Mouse (Mus musculus): ENCODE data around the gene Olfr1270.
"Not testable (repeated sequence)": the region's sequence is repeated elsewhere in the genome, so short reads cannot be mapped to it uniquely, and the experiment has no call there.

Gene Olfr1270

DNA sequence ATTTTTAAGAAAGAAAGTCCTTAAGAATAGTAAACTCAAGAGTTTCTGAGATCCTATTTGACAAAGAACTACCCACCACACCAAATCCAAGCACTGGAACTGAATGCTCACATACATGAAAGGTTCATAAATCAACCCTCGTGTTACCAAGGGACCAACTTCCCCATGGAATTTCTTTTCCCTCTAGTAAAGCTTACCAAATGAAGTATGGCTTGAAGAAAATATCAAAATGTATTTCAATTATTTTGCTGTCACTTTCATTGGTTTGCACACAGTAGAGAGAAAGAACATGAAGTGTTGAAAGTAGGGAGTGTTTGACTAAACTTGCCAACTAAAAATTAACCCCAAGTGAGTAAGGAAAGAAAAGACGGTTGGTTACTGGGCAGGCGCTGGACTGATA is at the start of gene Olfr1270:
Olfr1270 (minus strand) TSS at position 101 of the 400 bp plus-strand sequence.
- in situ Hi-C loops (cut with MboI), result no loop called here

DNA sequence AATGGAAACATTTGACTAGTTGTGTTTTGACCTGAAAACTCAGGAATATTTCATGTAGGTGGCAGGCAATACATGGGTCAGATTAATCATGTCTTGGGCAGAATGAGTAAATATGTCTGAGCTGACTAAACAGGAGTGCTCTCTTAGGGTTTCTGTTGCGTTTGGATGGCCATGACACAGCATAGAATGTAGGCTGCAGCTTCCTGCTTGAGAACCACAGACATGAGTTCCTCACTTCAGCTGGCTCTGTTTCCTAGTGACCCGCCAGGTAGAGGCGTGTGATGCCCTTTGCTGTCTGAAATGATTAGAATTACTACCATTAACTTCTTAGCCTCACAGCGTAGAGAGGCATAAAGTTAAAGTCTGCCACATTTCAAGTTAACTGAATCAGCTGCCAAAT is 46.7 kb upstream of the Olfr1270 start:
- in situ Hi-C loops (cut with MboI), result not testable (repeated sequence)

DNA sequence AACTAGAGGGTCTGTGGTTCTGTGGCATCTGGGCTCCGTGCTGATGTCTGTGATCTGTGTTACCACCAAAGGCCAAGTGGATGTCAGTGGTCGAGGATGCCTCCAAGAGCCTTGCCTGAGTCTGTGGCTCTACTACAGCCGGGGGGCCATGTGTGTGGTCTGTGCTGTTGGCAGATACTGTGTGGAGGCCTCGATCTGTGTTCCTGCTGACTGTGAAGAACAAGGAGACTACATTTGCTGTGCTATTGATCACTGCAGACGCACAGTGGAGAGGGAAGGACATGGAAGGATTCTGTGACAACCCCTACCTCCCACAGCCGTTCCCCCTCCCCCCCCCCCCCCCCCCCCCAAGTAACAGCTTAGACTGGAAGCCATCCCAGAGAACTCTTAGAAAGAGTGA is 42.4 kb upstream of the Olfr1270 start:
- in situ Hi-C loops (cut with MboI), result not testable (repeated sequence)

DNA sequence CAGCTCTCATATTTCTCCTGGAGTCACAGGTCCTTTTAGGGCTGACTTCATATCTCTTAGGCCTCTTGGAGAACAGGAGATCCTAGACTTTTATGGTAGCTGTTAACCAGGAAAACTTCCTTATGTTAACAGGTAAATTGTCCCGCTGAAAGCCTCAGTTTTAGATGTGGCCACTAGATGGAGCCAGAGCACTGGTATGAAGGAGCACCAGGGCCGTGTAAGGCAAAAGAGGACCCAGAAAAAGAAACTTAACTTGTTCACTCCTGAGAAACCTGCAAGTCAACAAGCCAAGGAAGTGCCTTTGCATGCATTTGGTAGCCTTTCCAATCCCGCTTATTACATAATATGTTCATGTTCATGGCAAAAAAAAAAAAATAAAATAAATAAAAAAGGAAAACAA is 41.9 kb upstream of the Olfr1270 start:
- in situ Hi-C loops (cut with MboI), result not testable (repeated sequence)

DNA sequence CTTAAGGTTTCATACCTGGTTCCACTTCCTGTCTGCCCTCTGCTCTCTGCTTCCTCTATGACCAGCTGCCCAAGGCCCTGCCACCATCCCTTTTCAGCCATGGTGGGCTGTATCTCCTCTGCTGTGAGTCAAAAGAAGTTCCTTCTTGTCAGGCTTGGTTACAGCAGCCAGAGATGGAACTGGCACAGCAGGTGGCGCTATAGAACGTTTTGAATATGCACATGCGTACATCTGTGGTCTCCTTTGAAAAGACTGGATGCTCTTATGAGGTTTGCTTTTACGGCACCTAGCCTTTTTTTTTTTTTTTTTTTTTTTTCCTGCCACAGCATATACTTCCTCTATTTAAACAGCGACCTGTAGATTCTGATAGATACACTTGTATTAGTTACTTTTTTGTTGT is 34.2 kb upstream of the Olfr1270 start:
- in situ Hi-C loops (cut with MboI), result not testable (repeated sequence)

DNA sequence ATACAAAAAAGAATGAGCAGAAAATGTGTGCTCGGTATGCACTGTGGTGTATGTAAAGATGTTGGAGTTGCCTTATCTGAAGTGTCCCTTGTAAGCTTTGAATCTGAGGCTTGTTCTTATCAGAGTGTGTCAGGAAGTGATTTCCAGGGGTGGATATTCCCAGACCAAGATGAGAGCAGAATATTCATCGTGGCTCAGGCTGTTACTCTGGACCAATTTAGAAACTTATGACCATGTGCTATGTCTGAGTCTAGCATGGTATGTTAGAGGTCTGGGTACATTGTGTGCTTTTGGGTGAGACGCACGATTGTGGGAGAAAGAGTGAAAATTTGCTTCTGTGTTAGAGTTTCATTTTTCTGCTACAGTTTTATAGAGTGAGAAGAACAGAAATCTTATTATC is 33.2 kb upstream of the Olfr1270 start:
- in situ Hi-C loops (cut with MboI), result not testable (repeated sequence)

DNA sequence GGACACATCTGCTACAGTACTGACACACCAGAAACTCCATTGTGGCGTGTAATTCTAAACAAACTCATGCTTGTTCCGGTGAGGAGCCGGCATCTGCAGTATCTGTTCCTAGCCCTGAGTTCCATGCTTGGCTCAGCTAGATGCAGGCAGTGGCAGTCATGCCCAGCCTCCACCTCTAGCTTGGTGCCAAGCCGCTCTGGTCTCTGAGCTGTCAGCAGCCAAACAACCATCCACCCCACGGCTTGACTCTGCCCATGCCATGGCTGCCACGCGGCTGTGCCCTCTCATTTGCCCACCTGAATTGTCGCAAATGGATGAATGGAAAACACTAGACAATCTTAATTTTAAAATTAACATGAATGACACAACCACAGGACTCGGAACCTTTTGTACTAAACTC is 1.0 kb upstream of the Olfr1270 start:
- in situ Hi-C loops (cut with MboI), result no loop called here

DNA sequence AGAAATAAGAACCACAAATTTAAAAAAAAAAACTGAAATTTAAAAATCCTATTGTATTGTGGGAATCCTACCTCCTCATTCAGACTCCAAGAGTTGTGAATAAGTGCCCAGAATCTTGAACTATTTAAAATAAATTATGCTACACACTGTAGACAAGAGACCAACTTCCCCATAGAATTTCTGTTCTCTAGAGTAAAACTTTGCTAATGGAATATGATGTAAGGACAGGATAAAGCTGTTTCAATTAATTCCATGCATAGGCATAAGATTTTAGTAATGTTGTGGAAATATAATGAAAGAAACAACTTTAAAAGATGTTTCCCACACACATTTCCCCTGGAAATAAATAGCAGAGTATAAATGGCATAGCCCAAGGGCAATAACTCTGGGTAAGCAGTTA is 10.7 kb downstream of the Olfr1270 start, which contains the start of gene Olfr32:
Olfr32 (minus strand) TSS at position 101 of the 400 bp plus-strand sequence.
- in situ Hi-C loops (cut with MboI), result no loop called here

DNA sequence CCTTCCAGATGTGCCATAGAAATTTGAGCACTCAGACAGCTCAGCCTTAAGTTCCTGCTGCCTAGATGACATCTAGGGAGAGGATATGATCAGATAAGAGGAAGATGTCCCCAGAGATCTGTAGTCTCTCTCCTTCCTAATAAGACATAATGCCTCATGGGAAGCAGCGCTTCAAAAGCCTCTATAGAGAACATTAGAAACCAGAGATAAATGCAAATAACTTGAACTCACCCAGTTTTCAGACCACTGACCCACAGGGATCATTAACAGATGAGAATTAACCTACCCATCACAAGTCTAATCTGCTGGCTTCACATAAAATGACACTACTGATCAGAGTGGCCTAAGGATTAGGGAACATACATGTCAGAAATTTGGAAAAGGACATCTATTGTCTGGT is 31.6 kb downstream of the Olfr1270 start, which contains the start of gene Olfr1269:
Olfr1269 (minus strand) TSS at position 101 of the 400 bp plus-strand sequence.
- in situ Hi-C loops (cut with MboI), result no loop called here
